Mouse (Mus musculus): ENCODE results near the gene Cox8a. TPM values are rescaled to one million over a fixed set of nuclear protein-coding genes. Genes with fewer than 3 reads are reported as not detected.

The Cox8a gene
- polyA plus RNA-seq, 1 experiment from 2014 or later = 1,011 TPM

DNA sequence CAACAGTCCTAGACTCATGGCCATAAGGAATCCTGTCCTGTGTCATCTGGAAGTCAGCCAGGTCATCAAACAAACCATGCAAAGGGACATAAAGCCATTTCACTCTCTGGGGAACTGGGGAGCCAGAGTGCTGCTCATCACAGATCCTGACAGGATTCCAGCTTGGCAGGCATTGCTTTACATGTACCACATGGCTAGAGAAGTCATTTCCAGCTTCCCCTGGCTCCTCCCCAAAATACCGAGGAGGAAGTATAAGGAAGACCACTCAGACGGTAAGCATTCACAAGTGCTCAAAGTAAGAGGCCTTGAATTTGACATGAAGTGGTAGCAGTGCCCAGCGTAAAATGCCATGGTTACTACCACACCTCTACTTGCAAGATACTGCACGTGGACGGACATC is 2.9 kb downstream of the Cox8a start:
- Histone ChIP-seq H3K27me3 (no peaks in the 10 kb centered on the region), H3K9me3 (no peaks in the 10 kb centered on the region), H3K36me3 (peaks cover 40% of the 10 kb centered on the region), H3K27ac (replicated peaks) (no peak overlapping the region), H3K4me2 (no peak overlapping the region), H3K9ac (no peak overlapping the region), H3K4me3 (no peak overlapping the region), H3K4me1 (replicated peaks) (peaks cover 39% of the 10 kb centered on the region)
- ATAC-seq (ENCODE audit: low read depth) = no peak
- WGBS = 91% methylated on average over 5 of the region's 5 CpGs

DNA sequence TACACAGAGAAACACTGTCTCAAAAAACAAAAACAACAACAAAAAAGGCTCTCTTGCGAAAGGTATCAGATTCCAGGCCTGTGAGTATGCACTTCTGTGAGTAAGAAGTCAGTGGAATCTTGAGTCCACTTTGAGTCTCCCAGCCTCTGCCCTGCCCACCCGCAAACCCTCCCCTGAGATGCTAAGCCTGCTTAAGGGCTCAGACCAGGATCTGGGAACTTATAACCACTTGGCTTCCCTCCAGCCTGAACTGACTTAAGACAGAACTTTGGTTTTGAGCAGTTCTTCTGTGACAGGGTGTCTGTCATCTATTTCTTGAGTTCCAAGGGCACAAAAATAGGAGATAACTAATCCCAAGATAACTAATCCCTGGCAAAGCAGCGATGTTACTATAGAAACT is 4.4 kb downstream of the Cox8a start:
- H3K27ac ChIP-seq (replicated peaks) = no peak overlapping the region
- H3K27me3 ChIP-seq = no peaks in the 10 kb centered on the region
- H3K36me3 ChIP-seq = peaks cover 40% of the 10 kb centered on the region
- no peak overlapping the region for H3K4me2 ChIP-seq
- H3K4me1 ChIP-seq (replicated peaks) = peaks cover 35% of the 10 kb centered on the region
- no peak for ATAC-seq (ENCODE audit: low read depth)
- H3K9ac ChIP-seq = no peak overlapping the region
- WGBS = 93% methylated on average over 3 of the region's 3 CpGs
- no peak overlapping the region for H3K4me3 ChIP-seq
- no peaks in the 10 kb centered on the region for H3K9me3 ChIP-seq

DNA sequence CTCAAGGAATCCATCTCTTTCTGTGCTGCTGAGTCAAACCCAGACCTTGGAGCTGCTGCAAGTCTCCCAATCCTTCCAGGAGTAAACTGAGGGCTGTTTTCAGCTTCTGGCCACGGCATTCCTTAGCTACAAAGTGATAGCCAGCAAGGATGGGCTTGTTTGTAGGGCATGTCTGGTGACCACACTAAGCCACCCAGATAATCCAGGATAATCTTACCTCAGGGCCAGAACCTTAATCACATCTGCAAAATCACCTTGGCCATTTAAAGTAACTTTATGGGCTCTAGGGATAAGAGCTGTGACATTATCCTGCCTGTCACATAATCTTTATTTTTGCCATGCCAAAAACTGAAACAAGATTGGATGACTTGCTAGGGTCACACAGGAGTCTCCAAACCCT is 5.2 kb downstream of the Cox8a start:
- ATAC-seq (ENCODE audit: low read depth) = no peak
- Histone ChIP-seq H3K4me3 (no peak overlapping the region), H3K4me1 (replicated peaks) (peaks cover 32% of the 10 kb centered on the region), H3K4me2 (no peak overlapping the region), H3K27ac (replicated peaks) (no peak overlapping the region), H3K27me3 (no peaks in the 10 kb centered on the region), H3K9ac (no peak overlapping the region), H3K36me3 (peaks cover 40% of the 10 kb centered on the region), H3K9me3 (no peaks in the 10 kb centered on the region)
- 93% methylated on average over 1 of the region's 1 CpGs for WGBS

DNA sequence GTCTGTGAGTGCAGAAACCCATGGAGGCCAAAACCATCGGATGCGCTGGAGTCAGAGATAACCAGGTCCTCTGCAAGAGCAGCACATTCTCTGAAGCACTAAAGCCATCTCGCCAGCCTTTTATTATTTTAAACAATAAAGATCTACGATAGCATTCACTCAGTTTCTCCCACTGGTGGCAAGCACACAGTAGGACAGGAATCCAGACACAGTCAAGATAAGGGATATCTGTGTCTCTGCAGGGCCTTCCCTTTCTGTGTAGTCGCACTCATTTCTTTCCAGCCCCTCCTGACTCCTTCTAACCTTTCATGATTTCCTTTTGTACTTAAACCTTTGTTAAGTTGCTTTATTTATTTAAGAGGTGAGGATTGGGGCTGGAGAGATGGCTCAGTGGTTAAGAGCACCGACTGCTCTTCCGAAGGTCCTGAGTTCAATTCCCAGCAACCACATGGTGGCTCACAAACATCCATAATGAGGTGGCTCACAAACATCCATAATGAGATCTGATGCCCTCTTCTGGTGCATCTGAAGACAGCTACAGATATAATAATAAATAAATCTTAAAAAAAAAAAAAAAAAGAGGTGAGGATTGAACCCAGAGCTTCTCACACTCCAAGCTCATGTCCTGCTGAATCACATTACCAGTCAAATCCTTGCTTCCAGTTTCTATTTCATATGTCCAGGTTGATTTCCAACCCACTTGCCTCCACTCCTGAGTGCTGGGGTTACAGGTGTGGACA is 7.3 kb downstream of the Cox8a start:
- H3K9ac ChIP-seq = no peak overlapping the region
- H3K4me3 ChIP-seq = no peak overlapping the region
- ATAC-seq (ENCODE audit: low read depth) = no peak
- WGBS = 85% methylated on average over 7 of the region's 7 CpGs
- H3K9me3 ChIP-seq = no peaks in the 10 kb centered on the region
- no peak overlapping the region for H3K4me2 ChIP-seq
- no peaks in the 10 kb centered on the region for H3K27me3 ChIP-seq
- H3K36me3 ChIP-seq = peaks cover 33% of the 10 kb centered on the region
- H3K27ac ChIP-seq (replicated peaks) = no peak overlapping the region
- peaks cover 27% of the 10 kb centered on the region for H3K4me1 ChIP-seq (replicated peaks)

DNA sequence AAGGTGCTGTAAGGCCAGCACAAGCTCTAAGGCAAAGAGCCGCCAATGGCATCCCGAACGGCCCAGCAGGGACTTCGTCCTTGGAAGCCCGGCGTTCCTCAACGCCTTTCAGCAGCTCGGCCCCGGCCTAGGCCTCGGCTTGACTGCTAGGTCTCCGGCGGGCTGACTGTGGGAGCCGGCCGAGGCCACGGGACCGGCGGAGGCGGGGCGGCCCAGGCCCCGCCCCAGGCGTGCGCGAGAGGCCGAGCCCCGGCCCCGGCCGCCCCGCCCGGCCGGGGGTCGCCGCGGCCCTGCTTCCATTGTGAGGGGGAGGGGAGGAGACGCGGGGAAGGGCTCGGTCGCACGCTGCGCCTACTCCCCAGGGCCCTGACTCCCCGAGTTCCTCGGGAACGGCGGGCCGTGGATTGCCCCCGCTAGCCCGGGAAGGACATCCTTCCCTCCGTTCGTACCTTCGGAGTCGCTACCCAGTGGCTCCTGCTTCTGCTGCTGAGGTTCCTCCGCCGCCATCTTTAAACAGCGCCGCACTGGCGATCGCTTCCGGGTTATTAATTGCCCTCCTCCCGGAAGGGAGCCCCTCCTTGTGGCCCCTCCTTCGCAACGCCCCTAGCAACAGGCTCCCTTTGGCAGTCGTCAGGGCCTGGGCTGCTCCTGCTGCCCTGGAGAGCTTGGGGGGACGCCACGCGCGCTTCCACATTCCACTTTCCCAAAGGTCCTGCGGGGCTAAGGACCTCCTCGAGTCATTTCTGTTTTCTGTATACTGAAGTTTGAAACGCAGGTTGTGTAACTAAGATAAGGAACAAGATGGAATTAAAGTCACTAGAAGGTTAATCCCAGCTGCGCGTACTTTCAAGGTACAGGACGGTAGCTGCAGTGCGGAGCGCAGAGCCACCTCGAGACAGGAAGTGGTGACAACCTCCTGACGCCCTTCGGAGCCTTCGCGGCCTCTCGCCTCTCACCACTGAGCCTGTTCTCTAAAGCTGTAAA is 11.4 kb downstream of the Cox8a start, which contains the start of gene Otub1:
Gene Otub1 (minus strand): TSS at position 564 of the 984 bp plus-strand sequence.
- Histone ChIP-seq H3K36me3 (peaks cover 28% of the 10 kb centered on the region), H3K27ac (replicated peaks) (peak within 1 kb of the TSS; percentile 98), H3K9ac (peak within 1 kb of the TSS; percentile 90), H3K4me3 (peak within 1 kb of the TSS; percentile 81), H3K4me1 (replicated peaks) (peaks cover 32% of the 10 kb centered on the region), H3K4me2 (peak within 1 kb of the TSS; percentile 91), H3K27me3 (no peaks in the 10 kb centered on the region), H3K9me3 (no peaks in the 10 kb centered on the region)
- peak; percentile 95 for ATAC-seq (ENCODE audit: low read depth)
- WGBS = under 1% methylated on average over 76 of the region's 79 CpGs

DNA sequence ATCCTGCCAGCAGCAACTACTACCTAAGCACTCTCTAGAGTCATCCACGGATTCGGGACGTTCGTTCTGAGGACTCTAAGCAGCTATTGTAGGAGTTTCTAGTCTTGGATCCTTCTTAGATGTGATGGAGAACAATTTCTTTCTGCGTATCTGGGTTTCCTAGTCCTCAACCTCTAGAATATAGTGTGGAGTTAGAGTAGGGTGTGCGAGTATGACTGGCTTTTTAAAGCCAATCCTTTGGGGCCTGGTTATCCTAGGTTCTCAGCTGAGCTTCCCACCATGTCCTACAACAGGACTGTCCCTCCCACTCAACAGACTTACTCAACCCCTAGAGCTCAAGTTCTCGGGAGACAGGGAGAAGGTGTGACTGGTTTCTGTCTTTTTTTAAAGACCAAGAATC is 12.1 kb downstream of the Cox8a start:
- H3K27ac ChIP-seq (replicated peaks) = peak overlapping the region; percentile 98
- 33% methylated on average over 7 of the region's 7 CpGs for WGBS
- H3K9ac ChIP-seq = peak overlapping the region; percentile 90
- H3K9me3 ChIP-seq = no peaks in the 10 kb centered on the region
- no peaks in the 10 kb centered on the region for H3K27me3 ChIP-seq
- H3K4me3 ChIP-seq = peak overlapping the region; percentile 81
- H3K4me1 ChIP-seq (replicated peaks) = peaks cover 32% of the 10 kb centered on the region
- ATAC-seq (ENCODE audit: low read depth) = 0 out of 2 replicates have a peak, but pooled peaks have one; percentile 0
- peak overlapping the region; percentile 91 for H3K4me2 ChIP-seq
- peaks cover 35% of the 10 kb centered on the region for H3K36me3 ChIP-seq

DNA sequence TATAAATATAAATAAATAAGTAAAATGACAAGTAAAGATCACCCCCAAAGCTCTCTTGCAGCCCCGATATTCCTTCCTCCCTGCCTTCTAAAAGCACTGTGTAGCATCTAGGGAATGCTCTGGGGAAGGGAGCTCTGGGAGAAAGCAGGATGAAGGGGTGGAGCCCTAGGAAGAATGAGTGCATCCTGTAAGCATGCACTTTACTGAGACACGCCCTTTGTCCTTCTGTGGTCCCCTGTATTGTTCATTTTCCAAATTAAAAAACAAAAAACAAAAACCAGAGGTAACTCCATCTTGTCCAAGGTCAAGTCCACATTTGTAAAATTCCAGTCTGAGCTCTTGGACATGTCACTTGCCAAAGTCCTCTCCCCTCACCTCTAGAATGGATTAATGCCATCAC is 12.5 kb downstream of the Cox8a start:
- Histone ChIP-seq H3K9me3 (no peaks in the 10 kb centered on the region), H3K27ac (replicated peaks) (peak overlapping the region; percentile 98; the same call in 1 of the 2 replicates), H3K4me3 (peak overlapping the region; percentile 81), H3K4me1 (replicated peaks) (peaks cover 32% of the 10 kb centered on the region), H3K27me3 (no peaks in the 10 kb centered on the region), H3K36me3 (peaks cover 39% of the 10 kb centered on the region), H3K4me2 (peak overlapping the region; percentile 91), H3K9ac (peak overlapping the region; percentile 90)
- WGBS = 83% methylated on average over 2 of the region's 2 CpGs
- no peak for ATAC-seq (ENCODE audit: low read depth)

DNA sequence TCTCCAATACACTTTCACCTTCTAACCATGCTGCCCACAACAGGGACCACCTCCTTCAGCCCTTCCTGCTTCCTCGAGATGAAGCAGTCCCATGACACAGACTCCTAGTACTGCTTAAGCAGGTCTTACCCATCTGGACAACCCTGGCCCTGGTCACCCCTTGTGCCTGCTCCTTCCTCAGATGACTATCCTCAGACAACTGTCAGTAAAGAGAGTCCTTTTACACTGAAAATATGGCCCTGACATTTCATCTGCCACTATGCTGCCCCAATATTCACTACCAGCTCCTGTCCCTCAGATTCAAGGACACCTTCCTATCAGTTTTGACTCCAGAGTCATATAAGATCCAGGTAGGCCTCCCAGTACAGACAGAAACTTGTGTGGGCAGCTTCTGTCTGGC is 17.0 kb downstream of the Cox8a start:
- peaks cover 38% of the 10 kb centered on the region for H3K4me1 ChIP-seq (replicated peaks)
- H3K27ac ChIP-seq (replicated peaks) = no peak overlapping the region
- peaks cover 69% of the 10 kb centered on the region for H3K36me3 ChIP-seq
- no peak for ATAC-seq (ENCODE audit: low read depth)
- no peaks in the 10 kb centered on the region for H3K9me3 ChIP-seq
- H3K9ac ChIP-seq = no peak overlapping the region
- peaks cover 7% of the 10 kb centered on the region for H3K27me3 ChIP-seq
- H3K4me3 ChIP-seq = no peak overlapping the region
- 88% methylated on average over 1 of the region's 1 CpGs for WGBS
- H3K4me2 ChIP-seq = no peak overlapping the region

DNA sequence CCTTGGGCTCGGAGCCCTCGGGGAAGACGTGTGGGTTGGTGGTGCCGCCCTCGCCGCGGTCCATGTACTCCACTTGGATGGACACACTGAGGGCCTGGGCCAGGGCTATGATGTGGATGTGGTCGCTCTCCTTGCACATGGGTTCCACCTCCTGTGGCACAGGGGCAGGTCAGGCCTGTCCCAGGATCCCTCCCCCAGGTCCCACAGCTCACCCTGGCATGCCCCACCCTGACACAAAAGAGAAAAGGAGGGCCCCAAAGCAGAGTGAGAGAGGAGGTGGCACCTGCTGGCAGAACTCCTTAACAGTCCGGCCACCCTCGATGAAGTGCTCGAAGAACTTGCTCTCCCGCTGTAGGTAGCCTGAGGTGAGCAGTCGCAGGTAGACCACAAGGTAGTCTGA is 18.3 kb downstream of the Cox8a start:
- no peak for ATAC-seq (ENCODE audit: low read depth)
- WGBS = 96% methylated on average over 13 of the region's 13 CpGs
- Histone ChIP-seq H3K9ac (no peak overlapping the region), H3K9me3 (no peaks in the 10 kb centered on the region), H3K4me2 (no peak overlapping the region), H3K27ac (replicated peaks) (no peak overlapping the region), H3K27me3 (peaks cover 16% of the 10 kb centered on the region), H3K4me1 (replicated peaks) (peaks cover 24% of the 10 kb centered on the region), H3K36me3 (peaks cover 68% of the 10 kb centered on the region), H3K4me3 (no peak overlapping the region)

DNA sequence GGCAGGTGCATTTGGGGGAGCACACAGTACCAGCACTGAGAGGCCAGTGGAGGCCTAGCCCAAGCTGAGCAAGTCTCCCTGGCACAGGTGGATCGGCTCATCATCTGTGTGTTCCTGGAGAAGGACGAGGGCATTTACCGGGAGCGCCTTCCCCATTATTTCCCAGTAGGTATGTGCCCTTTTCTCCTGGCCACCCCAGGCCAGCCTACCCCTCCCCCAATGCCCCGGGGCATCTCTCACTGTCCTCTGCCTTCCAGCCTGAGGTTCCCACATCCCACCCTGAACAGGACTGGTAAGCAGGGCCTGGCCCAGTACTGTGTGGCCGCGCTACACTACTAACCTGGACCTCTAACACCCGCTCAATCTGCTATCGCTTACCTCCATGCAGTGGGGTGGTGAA is 20.0 kb downstream of the Cox8a start:
- Histone ChIP-seq H3K4me3 (no peak overlapping the region), H3K4me2 (no peak overlapping the region), H3K9me3 (no peaks in the 10 kb centered on the region), H3K27ac (replicated peaks) (no peak overlapping the region), H3K9ac (no peak overlapping the region), H3K4me1 (replicated peaks) (peaks cover 27% of the 10 kb centered on the region), H3K27me3 (peaks cover 30% of the 10 kb centered on the region), H3K36me3 (peaks cover 52% of the 10 kb centered on the region)
- peak; percentile 37; the same call in 1 of the 2 replicates for ATAC-seq (ENCODE audit: low read depth)
- 84% methylated on average over 9 of the region's 9 CpGs for WGBS

DNA sequence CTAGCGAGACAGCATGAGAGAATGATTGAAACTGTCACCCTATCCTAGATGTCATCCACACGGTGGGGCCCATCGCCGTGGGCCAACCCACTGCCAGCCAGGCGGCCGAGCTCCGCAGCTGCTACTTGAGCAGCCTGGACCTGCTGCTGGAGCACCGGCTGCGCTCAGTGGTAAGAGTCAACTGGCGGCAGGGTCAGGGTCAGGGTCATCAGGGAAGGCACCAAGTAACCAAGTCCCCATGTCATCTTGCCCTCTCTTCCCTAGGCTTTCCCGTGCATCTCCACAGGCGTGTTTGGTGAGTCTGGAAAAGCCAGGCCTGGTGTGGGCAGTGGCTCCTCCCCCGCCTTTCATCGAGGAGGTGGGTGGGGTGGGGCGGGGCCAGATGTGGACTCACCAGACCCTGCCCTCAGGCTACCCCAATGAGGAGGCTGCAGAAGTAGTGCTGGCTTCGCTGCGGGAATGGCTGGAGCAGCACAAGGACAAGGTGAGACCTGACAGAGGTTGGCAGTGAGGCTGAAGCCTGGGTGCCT is 20.6 kb downstream of the Cox8a start:
- H3K4me3 ChIP-seq = no peak overlapping the region
- no peak overlapping the region for H3K4me2 ChIP-seq
- H3K27me3 ChIP-seq = peaks cover 33% of the 10 kb centered on the region
- peak; percentile 21; the same call in 1 of the 2 replicates for ATAC-seq (ENCODE audit: low read depth)
- peaks cover 34% of the 10 kb centered on the region for H3K4me1 ChIP-seq (replicated peaks)
- H3K9ac ChIP-seq = no peak overlapping the region
- H3K9me3 ChIP-seq = no peaks in the 10 kb centered on the region
- WGBS = 13% methylated on average over 17 of the region's 17 CpGs
- no peak overlapping the region for H3K27ac ChIP-seq (replicated peaks)
- H3K36me3 ChIP-seq = peaks cover 48% of the 10 kb centered on the region
